Mouse (Mus musculus) megakaryocyte, embryonic 14.5 days (primary cell): ENCODE measurements around the gene Phykpl.

Experiments used
- FLI1 ChIP-seq: IDR thresholded peaks from 2 replicates; pipeline ENCODE4 v1.6.1; 2012; ENCODE audit warnings: low read length, inconsistent platforms, mixed read lengths
- GATA1 ChIP-seq: IDR thresholded peaks from 3 replicates; pipeline ENCODE4 v1.6.1; 2012; ENCODE audit warnings: mixed read lengths, low read length, inconsistent platforms, borderline replicate concordance

GRCm38 (mm10) chr11:51607096-51607738 lies 22.7 kb downstream of the Phykpl start:
- TF ChIP-seq GATA1 = no peak
- TF ChIP-seq FLI1 = no peak
